8 mouse cellular contexts compared by ENCODE assay signal in genomic region chr12:80273020-80273686, GRCm38 (mm10). TPM values are rescaled to one million over a fixed set of nuclear protein-coding genes. Genes with fewer than 3 reads are reported as not detected.
DNase-seq lines count a peak whose midpoint lies in the region; ATAC-seq and TF ChIP-seq lines count a peak whose summit lies in the region.

No protein-coding gene starts in this region.

- peak; percentile 11; the same call in 1 of the 2 replicates for TF ChIP-seq POLR2A in spleen, adult 2 months (IDR thresholded peaks at IDR 0.05; ENCODE audit: low read depth, low read length)

- peak; percentile 77 for ATAC-seq in intestine, embryonic 15.5 days
- ATAC-seq in midbrain, embryonic 11.5 days (ENCODE audit: low FRiP score) = peak; percentile 82

- H3K27me3 ChIP-seq in spleen, adult 2 months (ENCODE audit: control insufficient read depth, insufficient read depth, low read length) = no peaks in the 10 kb centered on the region
- no peaks in the 10 kb centered on the region for H3K27me3 ChIP-seq in intestine, embryonic 15.5 days (replicated peaks)
- H3K27me3 ChIP-seq in limb, embryonic 10.5 days (ENCODE audit: low read depth, poor library complexity, severe bottlenecking) = no peaks in the 10 kb centered on the region
- no peaks in the 10 kb centered on the region for H3K27me3 ChIP-seq in midbrain, embryonic 11.5 days (ENCODE audit: control insufficient read depth, insufficient read depth, low read length)

- peak overlapping the region; percentile 63 for H3K27ac ChIP-seq in spleen, adult 2 months (ENCODE audit: insufficient read depth, low read length)
- no peak overlapping the region; the same call in 1 of the 2 replicates for H3K27ac ChIP-seq in intestine, embryonic 15.5 days
- peak overlapping the region; percentile 75 for H3K27ac ChIP-seq in limb, embryonic 10.5 days
- no peak overlapping the region for H3K27ac ChIP-seq in midbrain, embryonic 11.5 days (ENCODE audit: low read depth, low read length)

- no peak for TF ChIP-seq CTCF in spleen, adult 2 months (IDR thresholded peaks at IDR 0.05; ENCODE audit: extremely low read depth, insufficient read depth, insufficient read length, insufficient replicate concordance)

- WGBS in spleen, adult 2 months = 56% methylated on average over 10 of the region's 10 CpGs
- 29% methylated on average over 10 of the region's 10 CpGs for WGBS in intestine, embryonic 15.5 days
- WGBS in limb, embryonic 10.5 days = 15% methylated on average over 10 of the region's 10 CpGs
- WGBS in midbrain, embryonic 11.5 days = 17% methylated on average over 10 of the region's 10 CpGs

- peak overlapping the region; percentile 20; the same call in 1 of the 2 replicates for H3K4me2 ChIP-seq in intestine, embryonic 15.5 days (replicated peaks)
- peak overlapping the region; percentile 16; the same call in 1 of the 2 replicates for H3K4me2 ChIP-seq in midbrain, embryonic 11.5 days

- H3K9ac ChIP-seq in intestine, embryonic 15.5 days = no peak overlapping the region
- H3K9ac ChIP-seq in midbrain, embryonic 11.5 days (ENCODE audit: low read length) = no peak overlapping the region

- no peaks in the 10 kb centered on the region for H3K36me3 ChIP-seq in spleen, adult 2 months (ENCODE audit: control insufficient read depth, insufficient read depth, low read length)
- no peaks in the 10 kb centered on the region for H3K36me3 ChIP-seq in intestine, embryonic 15.5 days
- H3K36me3 ChIP-seq in limb, embryonic 10.5 days = no peaks in the 10 kb centered on the region
- no peaks in the 10 kb centered on the region for H3K36me3 ChIP-seq in midbrain, embryonic 11.5 days (ENCODE audit: control insufficient read depth, insufficient read depth, low read length)

- no peaks in the 10 kb centered on the region for H3K9me3 ChIP-seq in intestine, embryonic 15.5 days
- H3K9me3 ChIP-seq in limb, embryonic 10.5 days (replicated peaks) = no peaks in the 10 kb centered on the region
- H3K9me3 ChIP-seq in midbrain, embryonic 11.5 days (ENCODE audit: control insufficient read depth, low read length) = no peaks in the 10 kb centered on the region

- no peak overlapping the region for H3K4me3 ChIP-seq in spleen, adult 2 months (ENCODE audit: extremely low read depth, insufficient read depth, insufficient read length)
- no peak overlapping the region for H3K4me3 ChIP-seq in intestine, embryonic 15.5 days (replicated peaks)
- H3K4me3 ChIP-seq in limb, embryonic 10.5 days = peak overlapping the region; percentile 36; the same call in 1 of the 2 replicates
- H3K4me3 ChIP-seq in midbrain, embryonic 11.5 days (ENCODE audit: low read depth, low read length) = no peak overlapping the region

- H3K4me1 ChIP-seq in spleen, adult 2 months (ENCODE audit: control insufficient read depth, insufficient read depth, insufficient read length) = peaks cover 7% of the 10 kb centered on the region; the same call in 1 of the 2 replicates
- H3K4me1 ChIP-seq in intestine, embryonic 15.5 days (replicated peaks) = peaks cover 8% of the 10 kb centered on the region
- H3K4me1 ChIP-seq in limb, embryonic 10.5 days = peaks cover 37% of the 10 kb centered on the region
- peaks cover 5% of the 10 kb centered on the region; the same call in 1 of the 2 replicates for H3K4me1 ChIP-seq in midbrain, embryonic 11.5 days (ENCODE audit: control insufficient read depth, insufficient read depth, low read length)

- peak; percentile 19 to 43 for DNase-seq in spleen, adult 2 months (ENCODE audit: low read depth in 1 of 2, low spot score in 2 of 2)
- DNase-seq in spleen, adult 18-20 months = no peak
- DNase-seq in embryo, embryonic 11.5 days (ENCODE audit: low read depth, low spot score) = peak; percentile 49
- peak; percentile 68 for DNase-seq in limb, embryonic 10.5 days (ENCODE audit: low spot score)
- peak; percentile 91 for DNase-seq in midbrain, embryonic 11.5 days (ENCODE audit: low spot score, missing footprints)
- peak; percentile 76 to 85 for DNase-seq in thymus, postnatal 10 days (ENCODE audit: low spot score in 2 of 2)
- no peak for DNase-seq in Muller cell, postnatal 12 days (ENCODE audit: inconsistent ontology term)

RNA-seq across cellular contexts. Expression of gene Actn1, which starts 13.0 kb away (rescaled TPM):
- 81.7 and 84.7 TPM in 2 replicates for polyA plus RNA-seq in spleen, adult 2 months (2012; rRNA removed)
- 51.2 and 53.6 TPM in 2 replicates for polyA plus RNA-seq in intestine, embryonic 15.5 days (2015; fragmentation: Nextera tagmentation; extraction: Ambion mirVana)
- polyA plus RNA-seq in limb, embryonic 10.5 days (2016; fragmentation: Nextera tagmentation; extraction: Ambion mirVana) = 48.6 and 49.5 TPM in 2 replicates
- 17.4 and 19.9 TPM in 2 replicates for polyA plus RNA-seq in midbrain, embryonic 11.5 days (2014; fragmentation: Nextera tagmentation; extraction: Ambion mirVana)

Comparison
In these comparisons a context has a peak if more than half of its experiments do, and no peak if none do; other contexts are left out.
1. DNase-seq: peak in spleen, adult 2 months (2 of 2), embryo, embryonic 11.5 days (single experiment), limb, embryonic 10.5 days (single experiment), midbrain, embryonic 11.5 days (single experiment) and thymus, postnatal 10 days (2 of 2); none in spleen, adult 18-20 months (0 of 2) and Muller cell, postnatal 12 days (single experiment).
2. H3K27ac ChIP-seq: peak in spleen, adult 2 months (single experiment) and limb, embryonic 10.5 days (single experiment); none in intestine, embryonic 15.5 days (single experiment) and midbrain, embryonic 11.5 days (single experiment).